In genomic region chr19:17498586-17499235, GRCm38 (mm10) we compare ENCODE assay signal across 12 mouse cellular contexts.
DNase-seq lines count a peak whose midpoint lies in the region; ATAC-seq and TF ChIP-seq lines count a peak whose summit lies in the region.
"Had no signal": no experiment of that assay in that cellular context is flagged by ENCODE, and none has a peak within 500 bp of the region (broad histone marks: within the 10 kb centered on the region; RNA-seq: fewer than 3 reads in every experiment).

No protein-coding gene starts in this region.

- ATAC-seq in frontal cortex, adult (ENCODE audit: low TSS enrichment) = peak; percentile 82
- ATAC-seq in stomach, postnatal 0 days (ENCODE audit: low FRiP score, low TSS enrichment) = peak; percentile 61; the same call in 1 of the 2 replicates

- no peaks in the 10 kb centered on the region for H3K36me3 ChIP-seq in stomach, postnatal 0 days (ENCODE audit: control insufficient read depth, insufficient read depth, low read length)
- H3K36me3 ChIP-seq: limb, embryonic 12.5 days had no signal

- DNase-seq in frontal cortex, postnatal 36 days (ENCODE audit: low spot score in 2 of 2) = no peak
- peak; percentile 41 for DNase-seq in urinary bladder, postnatal 14 days (ENCODE audit: low spot score)
- DNase-seq in urinary bladder, postnatal 10 days (ENCODE audit: low spot score) = no peak
- DNase-seq in heart, postnatal 25 days (ENCODE audit: low spot score) = peak; percentile 38
- DNase-seq in stomach, postnatal 0 days (ENCODE audit: low spot score) = no peak
- no peak for DNase-seq in left cerebral cortex, postnatal 25 days (ENCODE audit: low spot score in 2 of 2)
- no peak for DNase-seq in thymus, postnatal 36 days
- DNase-seq: kidney, adult 2 months; spleen, adult 18-20 months; thymus, adult 2 months had no signal

- no peak overlapping the region for H3K27ac ChIP-seq in stomach, postnatal 0 days (replicated peaks)
- H3K27ac ChIP-seq: limb, embryonic 12.5 days had no signal

- no peak for TF ChIP-seq CTCF in stomach, postnatal 0 days (IDR thresholded peaks at IDR 0.05; ENCODE audit: low read depth)

- H3K4me2 ChIP-seq in stomach, postnatal 0 days (replicated peaks; ENCODE audit: low read depth) = no peak overlapping the region
- H3K4me2 ChIP-seq: limb, embryonic 12.5 days had no signal

- no peaks in the 10 kb centered on the region for H3K9me3 ChIP-seq in stomach, postnatal 0 days (ENCODE audit: control insufficient read depth, low read length)
- H3K9me3 ChIP-seq: limb, embryonic 12.5 days had no signal

- 65% methylated on average over 7 of the region's 7 CpGs for WGBS in stomach, postnatal 0 days

- TF ChIP-seq EP300 in stomach, postnatal 0 days (optimal IDR thresholded peaks at IDR 0.05) = no peak

- H3K9ac ChIP-seq in stomach, postnatal 0 days (ENCODE audit: low read length) = no peak overlapping the region
- H3K9ac ChIP-seq: limb, embryonic 12.5 days had no signal

- intact Hi-C loops in heart, postnatal 25 days (cut with DNase I) = no loop called here
- intact Hi-C loops in left cerebral cortex, postnatal 25 days (cut with DNase I) = no loop called here

- H3K4me1 ChIP-seq in stomach, postnatal 0 days (replicated peaks; ENCODE audit: control insufficient read depth, insufficient read depth) = no peaks in the 10 kb centered on the region
- H3K4me1 ChIP-seq: limb, embryonic 12.5 days had no signal

- no peak overlapping the region for H3K4me3 ChIP-seq in stomach, postnatal 0 days (ENCODE audit: low read depth, low read length)
- H3K4me3 ChIP-seq: limb, embryonic 12.5 days had no signal

- H3K27me3 ChIP-seq in stomach, postnatal 0 days (ENCODE audit: control insufficient read depth, insufficient read depth, low read length) = no peaks in the 10 kb centered on the region
- H3K27me3 ChIP-seq: limb, embryonic 12.5 days had no signal

Comparison
In these comparisons a context has a peak if more than half of its experiments do, and no peak if none do; other contexts are left out.
1. DNase-seq: peak in urinary bladder, postnatal 14 days (single experiment) and heart, postnatal 25 days (single experiment); none in frontal cortex, postnatal 36 days (0 of 2), urinary bladder, postnatal 10 days (single experiment), stomach, postnatal 0 days (single experiment), left cerebral cortex, postnatal 25 days (0 of 2) and thymus, postnatal 36 days (0 of 2).